Mouse (Mus musculus): Measurements from ENCODE around the gene Megf11. TPM values are rescaled to one million over a fixed set of nuclear protein-coding genes. Genes with fewer than 3 reads are reported as not detected.
"Not testable (repeated sequence)": the region's sequence is repeated elsewhere in the genome, so short reads cannot be mapped to it uniquely, and the experiment has no call there.

Megf11 gene
- total RNA-seq, 4 experiments from 2014 or later, result 11.7 to 16.9 (median 14.2) TPM

- DNase-seq (ENCODE audit: low spot score in 2 of 2), result no peak
These were observed 260.0 kb downstream of the Megf11 start for GRCm38 (mm10) chr9:64645462-64645861.

- DNase-seq (ENCODE audit: low spot score in 2 of 2), result no peak
These were observed 264.0 kb downstream of the Megf11 start for GRCm38 (mm10) chr9:64649393-64649792.

DNA sequence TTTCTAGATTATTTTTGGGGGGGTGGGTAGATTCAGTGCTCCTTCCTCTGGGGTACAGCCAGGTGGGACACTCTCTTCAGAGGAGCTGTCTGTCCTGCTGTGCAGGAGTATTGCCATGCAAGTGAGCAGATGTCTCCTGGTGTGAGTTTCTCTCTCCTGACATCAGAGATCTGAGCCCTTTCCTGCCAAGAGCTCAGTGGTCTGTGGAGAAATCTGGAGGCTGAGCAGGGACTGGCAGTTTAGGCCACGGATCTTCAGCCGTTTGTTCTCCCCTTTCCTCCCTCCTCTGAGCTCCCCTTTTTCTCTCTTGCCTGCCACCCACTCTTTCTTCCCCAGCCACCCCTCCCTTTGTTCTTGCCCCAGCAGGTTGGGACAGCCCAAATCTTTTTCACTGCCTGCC is 264.5 kb downstream of the Megf11 start:
- no peak for DNase-seq (ENCODE audit: low spot score in 2 of 2)

GRCm38 (mm10) chr9:64651181-64651580 is 265.8 kb downstream of the Megf11 start:
- no peak for DNase-seq (ENCODE audit: low spot score in 2 of 2)

- DNase-seq (ENCODE audit: low spot score in 2 of 2), result no peak
These were observed 266.3 kb downstream of the Megf11 start for GRCm38 (mm10) chr9:64651689-64652088.

DNA sequence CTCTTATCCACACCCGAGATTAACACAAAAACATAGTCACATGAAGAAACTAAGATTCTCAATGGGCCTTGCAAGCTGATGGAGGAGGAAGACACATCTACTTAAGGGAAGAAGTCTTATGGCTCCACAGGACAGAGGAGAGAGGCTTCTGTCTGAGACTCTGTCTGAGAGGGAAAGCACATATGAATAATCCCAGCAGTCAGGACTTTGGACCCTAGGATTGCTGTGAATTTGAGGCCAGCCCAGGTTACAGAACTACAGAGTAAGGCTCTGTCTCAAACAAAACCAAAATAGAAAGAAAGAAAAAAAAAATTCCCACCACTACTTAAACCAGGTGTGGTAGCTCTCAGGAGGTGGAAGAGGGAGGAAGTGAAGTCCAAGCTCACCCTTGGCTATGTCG is 266.7 kb downstream of the Megf11 start:
- no peak for DNase-seq (ENCODE audit: low spot score in 2 of 2)

- no peak for DNase-seq (ENCODE audit: low spot score in 2 of 2)
These were observed 267.5 kb downstream of the Megf11 start for GRCm38 (mm10) chr9:64652841-64653361.

- DNase-seq (ENCODE audit: low spot score in 2 of 2), result no peak
These were observed 269.3 kb downstream of the Megf11 start for GRCm38 (mm10) chr9:64654723-64655122.

DNA sequence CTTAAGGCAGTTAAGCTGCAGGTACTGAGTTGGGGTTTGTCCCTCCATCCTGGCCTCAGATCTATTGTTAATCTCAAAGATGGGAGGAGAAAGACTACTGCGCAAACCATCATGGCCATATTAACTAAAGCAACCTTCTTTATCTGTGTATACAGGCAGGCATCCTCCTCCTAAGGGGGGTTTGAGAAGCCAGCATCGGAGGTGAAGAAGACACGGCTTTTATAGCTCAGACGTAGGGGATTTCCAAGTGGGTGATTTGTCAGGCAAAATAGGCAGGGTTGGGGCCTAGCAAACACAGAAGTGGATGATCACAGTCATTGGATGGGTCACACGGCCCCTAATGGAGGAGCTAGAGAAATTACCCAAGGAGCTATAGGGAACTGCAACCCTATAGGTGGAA is 271.2 kb downstream of the Megf11 start:
- no peak for DNase-seq (ENCODE audit: low spot score in 2 of 2)

DNA sequence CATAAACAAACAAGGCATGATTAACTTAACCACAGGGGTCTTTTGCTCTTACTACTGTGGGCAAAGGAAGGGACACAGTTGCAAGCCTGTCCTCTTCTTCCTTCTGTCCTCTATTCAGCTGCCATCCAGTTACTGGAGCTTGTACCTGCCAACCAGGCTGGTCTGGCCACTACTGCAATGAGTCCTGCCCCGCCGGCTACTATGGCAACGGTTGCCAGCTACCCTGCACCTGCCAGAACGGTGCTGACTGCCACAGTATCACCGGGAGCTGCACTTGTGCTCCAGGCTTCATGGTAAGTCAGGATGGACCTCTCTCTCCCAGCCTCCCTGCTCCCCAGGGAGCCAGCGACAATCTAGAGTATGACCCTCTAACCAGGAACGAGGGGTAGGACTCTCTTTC is 274.8 kb downstream of the Megf11 start:
- no peak for DNase-seq (ENCODE audit: low spot score in 2 of 2)

DNA sequence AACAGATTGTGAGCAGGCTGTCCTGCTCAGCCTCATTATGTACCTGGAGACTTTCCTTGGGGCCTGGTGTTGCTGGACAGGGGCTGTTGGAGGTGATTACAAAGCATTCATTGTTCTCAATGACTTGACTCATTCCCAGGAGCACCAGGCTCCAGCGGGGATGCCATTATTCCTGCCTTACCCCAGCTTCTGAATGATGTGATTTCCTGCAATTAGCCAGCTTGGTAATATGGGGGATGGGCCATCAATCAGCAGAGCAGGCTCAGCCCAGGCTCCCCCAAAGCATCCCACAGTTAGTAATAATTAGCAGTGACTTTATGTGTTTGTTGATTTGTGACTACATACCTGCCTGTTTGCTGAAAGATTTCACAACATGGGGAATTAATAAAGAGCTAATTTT is 279.2 kb downstream of the Megf11 start:
- no peak for DNase-seq (ENCODE audit: low spot score in 2 of 2)

DNA sequence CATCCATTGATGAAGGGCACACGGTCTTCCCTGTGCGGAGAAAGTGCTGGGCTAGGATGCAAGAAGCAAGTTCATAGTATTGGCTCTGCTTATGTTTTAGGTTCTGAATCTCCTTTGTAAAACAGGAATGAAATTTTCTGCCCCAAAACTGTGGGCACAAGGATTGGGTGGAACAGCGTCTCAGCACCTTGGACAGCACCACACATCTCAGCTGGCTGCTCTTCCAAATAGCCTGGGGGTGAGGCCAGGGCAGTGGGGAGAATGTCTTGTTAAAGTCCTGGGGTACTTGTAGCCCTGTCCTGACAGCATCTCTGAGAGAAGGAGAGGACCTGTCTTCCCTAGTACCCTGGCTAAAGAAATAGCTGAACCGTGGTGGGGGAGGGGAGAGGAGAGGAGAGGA is 281.1 kb downstream of the Megf11 start:
- DNase-seq (ENCODE audit: low spot score in 2 of 2), result no peak

GRCm38 (mm10) chr9:64667513-64667912 is 282.1 kb downstream of the Megf11 start:
- DNase-seq (ENCODE audit: low spot score in 2 of 2), result no peak

DNA sequence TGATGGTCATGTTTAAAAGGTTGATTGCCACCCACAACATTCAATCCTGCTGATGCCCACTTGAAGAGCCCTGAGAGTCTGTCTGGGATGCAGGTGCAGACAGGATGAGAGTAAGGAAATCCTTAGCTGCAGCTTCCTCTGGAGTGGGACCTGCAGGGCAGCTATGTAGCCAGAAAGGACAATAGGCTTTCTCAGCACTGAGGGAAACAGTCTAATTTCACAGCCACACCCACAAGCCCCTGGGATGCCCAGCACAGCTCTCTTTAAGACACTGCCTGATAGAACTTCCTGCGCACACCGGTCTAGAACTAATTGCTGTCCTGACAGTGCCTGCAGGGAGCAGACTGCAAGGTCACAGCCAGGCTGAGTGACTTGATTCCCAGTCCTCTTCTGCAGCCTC is 282.6 kb downstream of the Megf11 start:
- DNase-seq (ENCODE audit: low spot score in 2 of 2), result no peak

- not testable (repeated sequence) for DNase-seq (ENCODE audit: low spot score in 2 of 2)
These were observed 286.2 kb downstream of the Megf11 start for GRCm38 (mm10) chr9:64671341-64672319.

DNA sequence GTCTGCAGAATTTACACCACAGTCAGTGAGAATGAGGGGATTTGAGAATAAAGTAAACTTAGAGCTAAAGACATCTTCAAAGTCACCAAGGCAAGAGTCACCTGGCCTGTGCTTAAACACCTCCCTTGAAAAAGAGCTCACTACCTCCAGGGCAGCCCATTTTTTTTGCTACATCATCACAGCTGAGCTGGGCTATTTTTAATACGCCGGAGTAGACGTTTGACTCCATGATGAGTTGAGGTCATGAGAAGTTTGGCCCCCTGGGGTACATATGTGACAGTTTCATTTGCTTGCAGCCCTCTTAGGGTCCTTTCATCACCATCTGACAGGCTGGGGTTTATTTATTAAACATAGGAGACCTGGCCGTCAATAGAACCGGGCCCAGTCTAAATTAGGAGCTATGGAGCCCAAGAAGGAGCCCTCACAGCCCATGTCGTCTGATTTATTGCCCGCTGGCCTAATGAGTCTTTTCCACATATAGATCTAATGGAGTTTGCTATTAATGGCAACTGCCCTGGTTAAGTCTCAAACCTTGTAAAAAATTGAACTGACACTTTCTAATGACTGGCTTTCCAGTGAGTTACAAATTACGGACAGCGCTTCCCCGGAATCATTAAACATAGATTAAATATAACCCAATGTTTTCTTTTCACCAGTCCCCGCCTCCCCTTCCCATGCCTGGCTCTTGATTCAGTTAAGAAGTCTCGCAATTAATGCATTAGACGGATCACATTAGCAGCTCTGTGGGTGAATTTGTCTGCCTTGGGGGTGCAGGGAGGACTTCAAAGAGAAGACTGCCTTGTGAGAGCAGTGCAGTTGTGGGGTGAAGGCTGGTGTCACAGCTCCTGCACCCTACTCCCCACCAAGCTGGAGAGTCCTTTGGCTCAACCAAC is 301.9 kb downstream of the Megf11 start:
- DNase-seq (ENCODE audit: low spot score in 2 of 2), result no peak

- DNase-seq (ENCODE audit: low spot score in 2 of 2), result no peak
These were observed 302.6 kb downstream of the Megf11 start for GRCm38 (mm10) chr9:64688015-64688394.

GRCm38 (mm10) chr9:64690771-64691170 is 305.3 kb downstream of the Megf11 start:
- no peak for DNase-seq (ENCODE audit: low spot score in 2 of 2)

GRCm38 (mm10) chr9:64691176-64691575 is 305.8 kb downstream of the Megf11 start:
- DNase-seq (ENCODE audit: low spot score in 2 of 2), result peak in 1 of 2 experiments; percentile 44

- no peak for DNase-seq (ENCODE audit: low spot score in 2 of 2)
These were observed 307.7 kb downstream of the Megf11 start for GRCm38 (mm10) chr9:64693094-64693493.

GRCm38 (mm10) chr9:64695266-64695665 is 309.8 kb downstream of the Megf11 start:
- no peak for DNase-seq (ENCODE audit: low spot score in 2 of 2)

DNA sequence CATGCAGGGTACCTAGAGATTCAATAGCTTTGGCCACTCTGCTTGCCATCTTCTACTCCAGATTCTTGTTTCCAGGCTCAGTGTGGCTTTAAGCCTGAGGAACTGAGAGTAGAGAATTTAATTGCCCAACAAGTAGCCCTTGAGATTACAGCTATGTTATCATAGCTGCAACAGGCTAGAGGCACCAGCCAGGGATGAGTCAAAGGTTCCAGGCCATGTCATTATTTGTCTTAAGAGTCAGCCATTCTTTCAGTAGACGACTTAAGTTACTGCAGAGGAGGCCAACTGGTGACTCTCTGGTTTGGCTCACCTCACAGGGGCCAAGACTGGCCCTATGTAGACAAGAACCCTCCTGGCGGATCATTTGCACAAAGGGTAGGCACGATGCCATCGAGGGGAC is 311.0 kb downstream of the Megf11 start:
- DNase-seq (ENCODE audit: low spot score in 2 of 2), result no peak
